Mouse (Mus musculus): ENCODE measurements at regions not wholly inside any gene's neighbourhood (a gene's known extent, or its start where the extent isn't known, plus 50 kb on each side); places are given as distances from the start of the nearest gene placed in this dataset.

GRCm38 (mm10) chr3:35357111-35357510 lies 396.8 kb upstream of the Atp11b start:
- TF ChIP-seq GATA1 (IDR thresholded peaks at IDR 0.05; ENCODE audit: borderline replicate concordance, low read length), result no peak
- TF ChIP-seq FLI1 (IDR thresholded peaks at IDR 0.05; ENCODE audit: low read length), result no peak

All from megakaryocyte, embryonic 14.5 days (primary cell).